Mouse (Mus musculus) heart, postnatal 0 days (tissue): ENCODE results near the gene Atp6v1c2. TPM values are rescaled to one million over a fixed set of nuclear protein-coding genes. Genes with fewer than 3 reads are reported as not detected.

ENCODE experiments used
- ATAC-seq: fragments of 200-750 bp; cut with Nextera tagmentation; 2 replicates; pipeline ENCODE4 v1.8.0; 2017; ENCODE audit warnings: low read depth, moderate number of reproducible peaks, moderate library complexity; ENCODE audit not compliant: insufficient read depth
- DNase-seq: peaks from one replicate; pipeline ENCODE4 v3.0.0-alpha.2; 2016; ENCODE audit warnings: low spot score
- H3K27ac ChIP-seq: fragments of 300-500 bp; sonication (generic); 2 replicates; pipeline ENCODE4 v1.5.1; 2014; ENCODE audit warnings: low read depth, mild to moderate bottlenecking
- H3K27me3 ChIP-seq: fragments of 300-500 bp; sonication (generic); 2 replicates; pipeline ENCODE4 v1.6.1; 2014; ENCODE audit warnings: low read length, mixed read lengths; ENCODE audit not compliant: control insufficient read depth, insufficient read depth
- H3K36me3 ChIP-seq: fragments of 300-500 bp; sonication (generic); replicated peaks from 2 replicates; pipeline ENCODE4 v1.6.1; 2014; ENCODE audit warnings: low read length, mixed read lengths; ENCODE audit not compliant: control insufficient read depth, insufficient read depth
- H3K4me1 ChIP-seq: fragments of 300-500 bp; sonication (generic); 2 replicates; pipeline ENCODE4 v1.6.1; 2014; ENCODE audit warnings: antibody characterized with exemption; ENCODE audit not compliant: control insufficient read depth, insufficient read depth
- H3K4me2 ChIP-seq: fragments of 300-500 bp; sonication (generic); 2 replicates; pipeline ENCODE4 v1.6.1; 2014; ENCODE audit warnings: low read depth, mild to moderate bottlenecking, low read length, moderate library complexity
- H3K4me3 ChIP-seq: fragments of 300-500 bp; sonication (generic); 2 replicates; pipeline ENCODE4 v1.5.1; 2014; ENCODE audit warnings: low read depth, low read length
- H3K9ac ChIP-seq: fragments of 300-500 bp; sonication (generic); replicated peaks from 2 replicates; pipeline ENCODE4 v1.6.1; 2014; ENCODE audit warnings: low read depth, low read length, mixed read lengths
- H3K9me3 ChIP-seq: fragments of 300-500 bp; sonication (generic); replicated peaks from 2 replicates; pipeline ENCODE4 v1.6.1; 2016; ENCODE audit warnings: low read length; ENCODE audit not compliant: control insufficient read depth
- CTCF ChIP-seq: IDR thresholded peaks from 2 replicates; pipeline ENCODE4 v1.5.1; 2016; ENCODE audit warnings: antibody characterized with exemption, control low read depth, low read depth
- EP300 ChIP-seq: IDR thresholded peaks from 2 replicates; pipeline ENCODE4 v1.6.1; 2016; ENCODE audit warnings: antibody characterized with exemption, low read depth
- WGBS: fragments of 180-500 bp; shearing (Covaris S2); extraction: QIAGEN DNeasy Blood & Tissue Kit; methylation state at CpG from one replicate; pipeline ENCODE4 v1.1.7; 2014; 5-methylcytosine and 5-hydroxymethylcytosine counted together
- polyA plus RNA-seq: library from polyadenylated mRNA; unstranded; fragments of >200 nt; fragmentation: Nextera tagmentation; extraction: Ambion mirVana; gene quantifications from 2 replicates; pipeline ENCODE4 v1.2.1, GENCODE M21; 2015
- total RNA-seq: library from RNA; depleted of rRNA; stranded (reverse); fragments of >200 nt; gene quantifications from 2 replicates; pipeline ENCODE4 v1.2.3, GENCODE M21; 2014; ENCODE audit warnings: low replicate concordance

Atp6v1c2 gene
- total and polyA plus RNA-seq, 2 experiments from 2014 or later: 0.12 TPM; not detected in 1

DNA sequence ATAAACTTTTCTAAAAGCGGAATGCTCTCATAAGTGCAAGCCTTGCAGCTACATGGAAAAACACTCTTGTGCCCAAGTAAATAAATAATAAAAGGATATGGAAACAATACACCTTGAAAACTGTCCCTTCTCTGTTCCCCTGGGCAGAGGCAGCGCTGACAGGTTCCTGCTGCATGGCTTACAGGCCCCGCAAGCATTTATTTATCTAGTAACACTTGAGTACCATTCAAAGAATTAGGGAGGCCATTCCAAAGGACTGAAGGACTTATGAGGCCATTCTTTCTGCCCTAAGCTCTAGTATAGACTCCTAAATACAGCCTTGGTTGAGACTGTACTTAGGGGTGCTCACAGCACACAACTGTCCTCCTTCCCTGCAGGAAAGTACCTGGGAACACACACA lies 10.7 kb downstream of the Atp6v1c2 start:
- Histone ChIP-seq H3K36me3 (no peaks in the 10 kb centered on the region), H3K9me3 (no peaks in the 10 kb centered on the region), H3K4me3 (no peak overlapping the region), H3K9ac (no peak overlapping the region), H3K27ac (no peak overlapping the region), H3K27me3 (peaks cover 6% of the 10 kb centered on the region), H3K4me2 (no peak overlapping the region), H3K4me1 (no peaks in the 10 kb centered on the region)
- TF ChIP-seq EP300 (no peak), CTCF (no peak)
- ATAC-seq: no peak
- WGBS: 51% methylated on average over 3 of the region's 3 CpGs
- DNase-seq: no peak

DNA sequence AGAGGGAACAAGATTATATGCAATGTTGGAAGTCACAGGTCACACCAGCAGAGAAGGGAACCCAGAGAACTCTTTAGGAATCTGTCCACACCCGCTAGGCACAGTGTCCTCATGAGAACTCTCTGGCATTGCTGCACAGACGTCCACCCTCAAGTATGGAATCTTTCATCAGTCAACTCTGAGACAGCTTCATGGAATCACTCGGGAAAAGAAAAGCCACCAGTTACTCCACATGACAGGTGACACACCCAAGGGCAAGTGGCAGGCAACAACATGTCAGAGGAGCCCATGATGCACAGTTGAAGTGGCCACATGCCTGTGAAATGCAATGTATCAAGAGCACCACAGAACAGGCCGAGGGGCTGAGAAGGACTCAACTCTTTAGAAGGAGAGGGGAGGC lies 11.2 kb downstream of the Atp6v1c2 start:
- 32% methylated on average over 4 of the region's 4 CpGs for WGBS

DNA sequence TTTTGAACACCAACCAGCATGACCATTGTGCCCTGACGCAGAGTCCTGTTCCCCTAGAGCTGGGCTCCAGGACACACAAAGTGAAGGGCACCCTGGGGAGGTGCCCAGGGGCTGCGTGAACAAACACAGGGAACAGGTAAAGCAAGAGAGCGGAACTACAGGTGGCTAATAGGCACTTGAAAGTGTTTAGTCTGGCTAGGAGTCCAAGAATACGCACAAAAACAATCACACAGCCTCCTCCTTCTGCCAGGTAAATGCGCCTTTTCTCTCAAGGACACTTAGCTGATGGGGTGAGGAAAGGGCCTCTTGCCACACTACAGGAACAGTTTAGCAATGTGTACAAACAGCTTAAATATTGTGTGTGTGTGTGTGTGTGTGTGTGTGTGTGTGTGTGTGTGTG lies 13.1 kb downstream of the Atp6v1c2 start:
- H3K4me3 ChIP-seq: no peak overlapping the region
- H3K9ac ChIP-seq: no peak overlapping the region
- no peak for DNase-seq
- ATAC-seq: no peak
- H3K27ac ChIP-seq: no peak overlapping the region
- no peaks in the 10 kb centered on the region for H3K36me3 ChIP-seq
- H3K4me1 ChIP-seq: no peaks in the 10 kb centered on the region
- WGBS: 90% methylated on average over 5 of the region's 5 CpGs
- H3K27me3 ChIP-seq: no peaks in the 10 kb centered on the region
- TF ChIP-seq CTCF (no peak), EP300 (no peak)
- H3K4me2 ChIP-seq: no peak overlapping the region
- H3K9me3 ChIP-seq: no peaks in the 10 kb centered on the region

More for the DNA sequence above, 11.2 kb downstream of the Atp6v1c2 start:
- Histone ChIP-seq H3K4me3 (no peak overlapping the region), H3K9me3 (no peaks in the 10 kb centered on the region), H3K27me3 (peaks cover 3% of the 10 kb centered on the region; the same call in 1 of the 2 replicates), H3K4me2 (no peak overlapping the region), H3K27ac (no peak overlapping the region), H3K4me1 (no peaks in the 10 kb centered on the region), H3K36me3 (no peaks in the 10 kb centered on the region), H3K9ac (no peak overlapping the region)
- DNase-seq: no peak
- ATAC-seq: peak; percentile 74; the same call in 1 of the 2 replicates
- TF ChIP-seq EP300 (no peak), CTCF (no peak)

GRCm38 (mm10) chr12:17310852-17311839 lies 18.0 kb downstream of the Atp6v1c2 start:
- no peaks in the 10 kb centered on the region for H3K4me1 ChIP-seq
- WGBS: 59% methylated on average over 16 of the region's 16 CpGs
- H3K9me3 ChIP-seq: no peaks in the 10 kb centered on the region
- TF ChIP-seq EP300 (no peak), CTCF (no peak)
- H3K27me3 ChIP-seq: no peaks in the 10 kb centered on the region
- H3K36me3 ChIP-seq: no peaks in the 10 kb centered on the region
- no peak overlapping the region for H3K9ac ChIP-seq
- DNase-seq (no peak), ATAC-seq (no peak)
- H3K4me2 ChIP-seq: no peak overlapping the region
- no peak overlapping the region for H3K4me3 ChIP-seq
- H3K27ac ChIP-seq: no peak overlapping the region

- Histone ChIP-seq H3K4me2 (no peak overlapping the region), H3K4me1 (no peaks in the 10 kb centered on the region), H3K9ac (no peak overlapping the region), H3K36me3 (no peaks in the 10 kb centered on the region), H3K27me3 (no peaks in the 10 kb centered on the region), H3K27ac (no peak overlapping the region), H3K9me3 (no peaks in the 10 kb centered on the region), H3K4me3 (no peak overlapping the region)
- TF ChIP-seq EP300 (no peak), CTCF (no peak)
- DNase-seq (no peak), ATAC-seq (no peak)
- 49% methylated on average over 4 of the region's 4 CpGs for WGBS
Observed at GRCm38 (mm10) chr12:17308246-17308645, 20.9 kb downstream of the Atp6v1c2 start.
